Mouse (Mus musculus) layer of hippocampus, postnatal 25 days (tissue): Measurements from ENCODE around the gene Adgrb3. TPM values are rescaled to one million over a fixed set of nuclear protein-coding genes. Genes with fewer than 3 reads are reported as not detected.
"Not testable (repeated sequence)": the region's sequence is repeated elsewhere in the genome, so short reads cannot be mapped to it uniquely, and the experiment has no call there.

ENCODE experiments used
- DNase-seq, 2 experiments: peaks; one replicate each; pipeline ENCODE4 v3.0.0; 2022; ENCODE audit warnings: mixed read lengths in 2 of 2, low spot score in 1 of 2; ENCODE audit errors: extremely low spot score in 1 of 2
- total RNA-seq, 2 experiments: library from RNA; stranded (reverse); gene quantifications; 2 replicates each; pipeline ENCODE4 v1.2.3; 2021

The Adgrb3 gene
- total RNA-seq, 2 experiments from 2014 or later, result 106 to 121 TPM

GRCm38 (mm10) chr1:25754528-25754927 lies 75.0 kb downstream of the Adgrb3 start:
- no peak for DNase-seq

GRCm38 (mm10) chr1:25745575-25745974 lies 83.9 kb downstream of the Adgrb3 start:
- no peak for DNase-seq

GRCm38 (mm10) chr1:25744736-25745135 lies 84.8 kb downstream of the Adgrb3 start:
- DNase-seq, result no peak

GRCm38 (mm10) chr1:25729844-25730243 lies 99.7 kb downstream of the Adgrb3 start:
- no peak for DNase-seq

- DNase-seq, result no peak
These were observed 118.0 kb downstream of the Adgrb3 start for GRCm38 (mm10) chr1:25711474-25711873.

GRCm38 (mm10) chr1:25706299-25706698 lies 123.2 kb downstream of the Adgrb3 start:
- DNase-seq, result no peak

GRCm38 (mm10) chr1:25698702-25699250 lies 130.7 kb downstream of the Adgrb3 start:
- DNase-seq, result no peak

GRCm38 (mm10) chr1:25697179-25697578 lies 132.3 kb downstream of the Adgrb3 start:
- DNase-seq, result no peak

DNA sequence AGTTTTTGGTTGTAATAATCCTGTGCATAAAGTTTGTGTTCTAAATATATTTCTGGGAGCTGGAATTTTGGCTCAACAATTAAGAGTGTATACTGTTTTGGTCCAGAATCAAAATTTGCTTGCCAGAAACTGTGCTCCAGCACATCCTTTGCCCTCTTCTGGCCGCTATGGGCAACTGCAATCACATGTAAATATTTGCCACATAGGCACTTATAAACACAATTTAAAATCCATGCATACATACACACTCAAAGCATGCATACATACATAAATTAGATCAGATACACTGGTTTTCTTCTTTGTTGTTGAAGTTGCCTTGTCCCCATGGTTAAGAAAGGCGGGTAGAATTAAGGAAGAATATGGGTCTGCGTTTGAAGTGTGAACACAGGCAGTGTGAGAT lies 132.7 kb downstream of the Adgrb3 start:
- no peak for DNase-seq

- no peak for DNase-seq
These were observed 147.4 kb downstream of the Adgrb3 start for GRCm38 (mm10) chr1:25682118-25682517.

GRCm38 (mm10) chr1:25679656-25680055 lies 149.9 kb downstream of the Adgrb3 start:
- no peak for DNase-seq

DNA sequence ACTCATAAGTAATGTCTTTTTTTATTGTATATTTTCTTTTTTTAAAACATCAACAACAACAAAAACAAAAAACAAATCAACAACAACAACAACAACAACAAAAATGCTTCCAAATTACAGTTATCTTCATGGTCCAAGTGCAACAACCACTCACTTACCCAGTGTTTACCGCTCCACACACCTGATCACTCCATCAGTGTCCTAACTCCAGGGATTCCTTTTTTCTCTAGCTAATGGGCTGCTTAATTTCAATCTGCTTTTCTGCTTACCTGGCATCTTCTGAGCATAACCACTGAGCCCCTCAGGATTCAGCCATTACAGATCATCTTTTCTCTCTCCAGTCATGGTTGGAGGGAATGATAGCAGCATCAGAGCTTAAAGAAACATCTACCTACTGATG lies 176.8 kb downstream of the Adgrb3 start:
- no peak for DNase-seq

GRCm38 (mm10) chr1:25644256-25644655 lies 185.3 kb downstream of the Adgrb3 start:
- no peak for DNase-seq

DNA sequence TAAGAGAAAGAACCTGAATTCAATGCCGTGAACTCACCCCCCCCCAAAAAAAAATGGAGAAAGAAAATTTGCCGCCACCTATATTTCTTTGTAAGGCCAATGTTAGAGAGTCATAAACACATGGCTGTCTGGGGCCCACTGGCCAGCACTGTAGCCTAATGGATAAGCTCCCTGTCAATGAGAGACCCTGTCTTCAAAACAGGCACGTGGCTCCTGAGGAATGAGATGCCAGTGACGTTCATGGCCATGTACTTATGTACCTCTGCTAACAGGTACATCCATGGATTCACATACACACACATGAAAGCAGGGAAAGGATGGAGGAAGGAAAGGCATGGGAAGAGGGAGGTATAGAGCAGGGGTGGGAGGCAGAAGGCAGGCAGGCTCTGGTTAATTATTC lies 208.0 kb downstream of the Adgrb3 start:
- no peak for DNase-seq

- no peak for DNase-seq
These were observed 212.6 kb downstream of the Adgrb3 start for GRCm38 (mm10) chr1:25616954-25617353.

DNA sequence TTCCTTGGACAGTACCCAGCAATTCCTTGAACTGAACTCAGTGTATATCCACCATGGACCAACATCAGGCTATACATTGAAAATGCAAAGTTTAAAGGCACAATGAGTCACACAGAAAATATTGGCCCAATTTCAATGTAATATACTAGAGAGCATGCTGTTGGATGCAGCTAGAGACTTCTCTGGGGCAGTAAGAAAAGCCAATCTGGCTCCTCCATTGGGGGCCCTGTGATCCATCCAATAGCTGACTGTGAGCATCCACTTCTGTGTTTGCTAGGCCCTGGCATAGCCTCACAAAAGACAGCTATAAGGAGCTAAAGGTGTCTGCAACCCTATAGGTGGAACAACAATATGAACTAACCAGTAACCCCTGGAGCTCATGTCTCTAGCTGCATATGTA lies 218.7 kb downstream of the Adgrb3 start:
- DNase-seq, result not testable (repeated sequence)

DNA sequence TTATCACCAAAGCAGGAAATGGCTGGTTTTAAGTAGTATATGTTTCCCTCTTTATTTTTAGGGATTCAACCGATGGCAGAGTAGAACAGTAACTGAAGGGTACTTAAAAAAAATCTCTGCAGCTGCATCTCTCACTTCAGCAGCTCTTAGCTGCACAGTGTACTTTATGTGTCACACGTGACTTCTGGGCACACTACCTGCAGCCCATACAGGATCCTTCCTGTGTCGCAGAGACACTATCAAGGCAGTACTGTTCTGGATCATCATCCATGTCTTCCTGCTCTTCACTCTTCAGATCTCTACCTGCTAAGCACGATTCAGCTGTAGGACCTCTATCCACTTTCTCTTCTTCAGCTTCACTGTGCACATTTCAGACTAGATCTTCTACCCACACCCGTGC lies 230.6 kb downstream of the Adgrb3 start:
- no peak for DNase-seq

GRCm38 (mm10) chr1:25588568-25589118 lies 240.9 kb downstream of the Adgrb3 start:
- no peak for DNase-seq

GRCm38 (mm10) chr1:25581698-25582097 lies 247.8 kb downstream of the Adgrb3 start:
- DNase-seq, result no peak

DNA sequence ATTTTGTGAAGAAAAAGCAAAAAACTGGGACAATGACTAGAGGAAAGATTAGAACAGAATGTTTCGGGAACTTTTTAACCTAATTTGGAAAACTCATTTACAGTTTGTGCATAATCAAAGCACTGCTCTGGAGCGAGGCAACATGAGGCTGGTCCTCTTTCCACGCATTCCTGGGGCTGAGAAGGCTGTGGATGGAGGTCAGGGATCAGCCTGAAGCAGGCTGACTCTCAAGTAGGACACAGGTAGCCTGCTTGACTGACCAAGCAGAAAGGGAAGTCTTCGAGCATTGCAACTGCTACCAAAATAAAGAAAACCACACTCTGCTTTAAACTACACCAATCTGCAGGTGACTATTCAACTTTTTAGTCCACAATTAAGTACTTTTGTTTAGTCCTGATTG lies 251.7 kb downstream of the Adgrb3 start:
- DNase-seq, result no peak

- no peak for DNase-seq
These were observed 252.9 kb downstream of the Adgrb3 start for GRCm38 (mm10) chr1:25576598-25576997.

DNA sequence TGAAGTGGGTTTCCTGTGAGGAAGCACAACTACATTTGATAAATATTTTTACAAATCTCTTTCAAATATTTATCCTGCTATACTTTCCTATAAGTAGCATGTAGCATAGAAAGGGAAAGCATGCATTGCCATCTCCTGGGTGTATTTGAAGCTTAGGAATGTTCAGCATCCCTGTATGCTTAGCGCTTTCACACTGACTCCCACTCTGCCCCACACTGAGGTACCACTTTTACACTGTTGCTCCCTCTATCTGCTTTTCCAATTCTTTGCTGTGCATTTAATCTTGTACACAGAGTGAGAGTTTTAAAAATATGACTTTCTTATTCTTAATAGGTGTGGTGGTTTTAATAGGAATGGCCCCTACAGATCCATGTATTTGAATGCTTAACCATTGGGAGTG lies 261.4 kb downstream of the Adgrb3 start:
- no peak for DNase-seq

GRCm38 (mm10) chr1:25546072-25546471 lies 283.4 kb downstream of the Adgrb3 start:
- DNase-seq, result no peak
